Mouse (Mus musculus): ENCODE results near the gene C2cd2l. TPM values are rescaled to one million over a fixed set of nuclear protein-coding genes. Genes with fewer than 3 reads are reported as not detected.
A peak's percentile ranks its signal among the peaks of the same experiment; 100 is the strongest.
"Not testable (repeated sequence)": the region's sequence is repeated elsewhere in the genome, so short reads cannot be mapped to it uniquely, and the experiment has no call there.

Gene C2cd2l
- polyA plus RNA-seq, 1 experiment = 164 TPM

- no peaks in the 10 kb centered on the region for H3K36me3 ChIP-seq (ENCODE audit: control insufficient read depth, insufficient read depth, low read length)
- no peaks in the 10 kb centered on the region for H3K27me3 ChIP-seq (replicated peaks; ENCODE audit: control insufficient read depth, insufficient read depth, low read length)
- H3K4me1 ChIP-seq (ENCODE audit: control insufficient read depth, insufficient read depth, low read length) = peaks cover 7% of the 10 kb centered on the region; the same call in 1 of the 2 replicates
- H3K4me3 ChIP-seq (ENCODE audit: insufficient read depth, low read depth, low read length) = peak overlapping the region; percentile 72
- under 1% methylated on average over 22 of the region's 22 CpGs for WGBS
- DNase-seq = peak; percentile 62
- H3K27ac ChIP-seq (ENCODE audit: insufficient read depth, low read depth, low read length) = peak overlapping the region; percentile 28
- TF ChIP-seq CTCF (conservative IDR thresholded peaks at IDR 0.05; ENCODE audit: insufficient read depth, insufficient read length, low read depth, low read length) = no peak
- TF ChIP-seq POLR2A (IDR thresholded peaks at IDR 0.05; ENCODE audit: low read depth, low read length) = no peak
Measured at GRCm38 (mm10) chr9:44327064-44327711, 7.1 kb upstream of the C2cd2l start.

- under 1% methylated on average over 38 of the region's 38 CpGs for WGBS
- peak; percentile 95 for DNase-seq
- Histone ChIP-seq H3K36me3 (ENCODE audit: control insufficient read depth, insufficient read depth, low read length) (no peaks in the 10 kb centered on the region), H3K4me1 (ENCODE audit: control insufficient read depth, insufficient read depth, low read length) (peaks cover 7% of the 10 kb centered on the region; the same call in 1 of the 2 replicates), H3K27me3 (replicated peaks; ENCODE audit: control insufficient read depth, insufficient read depth, low read length) (no peaks in the 10 kb centered on the region), H3K27ac (ENCODE audit: insufficient read depth, low read depth, low read length) (peak overlapping the region; percentile 28), H3K4me3 (ENCODE audit: insufficient read depth, low read depth, low read length) (peak overlapping the region; percentile 72)
- TF ChIP-seq POLR2A (IDR thresholded peaks at IDR 0.05; ENCODE audit: low read depth, low read length) = no peak
- TF ChIP-seq CTCF (conservative IDR thresholded peaks at IDR 0.05; ENCODE audit: insufficient read depth, insufficient read length, low read depth, low read length) = no peak
Measured at GRCm38 (mm10) chr9:44326371-44327063, 6.4 kb upstream of the C2cd2l start.

GRCm38 (mm10) chr9:44325768-44326370 is 5.8 kb upstream of the C2cd2l start, which contains the start of gene Dpagt1:
Gene Dpagt1, plus strand, starts transcription at chr9:44326019.
- H3K27ac ChIP-seq (ENCODE audit: insufficient read depth, low read depth, low read length) = peak within 1 kb of the TSS; percentile 28
- H3K27me3 ChIP-seq (replicated peaks; ENCODE audit: control insufficient read depth, insufficient read depth, low read length) = no peaks in the 10 kb centered on the region
- H3K4me1 ChIP-seq (ENCODE audit: control insufficient read depth, insufficient read depth, low read length) = peaks cover 9% of the 10 kb centered on the region; the same call in 1 of the 2 replicates
- DNase-seq = no peak
- H3K36me3 ChIP-seq (ENCODE audit: control insufficient read depth, insufficient read depth, low read length) = no peaks in the 10 kb centered on the region
- WGBS = 2% methylated on average over 12 of the region's 12 CpGs
- TF ChIP-seq CTCF (conservative IDR thresholded peaks at IDR 0.05; ENCODE audit: insufficient read depth, insufficient read length, low read depth, low read length) (no peak), POLR2A (IDR thresholded peaks at IDR 0.05; ENCODE audit: low read depth, low read length) (no peak)
- H3K4me3 ChIP-seq (ENCODE audit: insufficient read depth, low read depth, low read length) = peak within 1 kb of the TSS; percentile 72

- H3K36me3 ChIP-seq (ENCODE audit: control insufficient read depth, insufficient read depth, low read length); H3K27me3 ChIP-seq (replicated peaks; ENCODE audit: control insufficient read depth, insufficient read depth, low read length); H3K4me3 ChIP-seq (ENCODE audit: insufficient read depth, low read depth, low read length); DNase-seq: not testable (repeated sequence)
- 60% methylated on average over 7 of the region's 8 CpGs for WGBS
- Histone ChIP-seq H3K27ac (ENCODE audit: insufficient read depth, low read depth, low read length) (peak overlapping the region; percentile 28; the same call in 1 of the 2 replicates), H3K4me1 (ENCODE audit: control insufficient read depth, insufficient read depth, low read length) (peaks cover 13% of the 10 kb centered on the region; the same call in 1 of the 2 replicates)
Measured at GRCm38 (mm10) chr9:44325032-44325767, 5.1 kb upstream of the C2cd2l start.

- Histone ChIP-seq H3K27me3 (replicated peaks; ENCODE audit: control insufficient read depth, insufficient read depth, low read length) (no peaks in the 10 kb centered on the region), H3K4me3 (ENCODE audit: insufficient read depth, low read depth, low read length) (no peak overlapping the region), H3K4me1 (ENCODE audit: control insufficient read depth, insufficient read depth, low read length) (peaks cover 13% of the 10 kb centered on the region; the same call in 1 of the 2 replicates), H3K36me3 (ENCODE audit: control insufficient read depth, insufficient read depth, low read length) (no peaks in the 10 kb centered on the region), H3K27ac (ENCODE audit: insufficient read depth, low read depth, low read length) (no peak overlapping the region)
- WGBS = 59% methylated on average over 6 of the region's 6 CpGs
- peak; percentile 40 for DNase-seq
- TF ChIP-seq CTCF (conservative IDR thresholded peaks at IDR 0.05; ENCODE audit: insufficient read depth, insufficient read length, low read depth, low read length) (no peak), POLR2A (IDR thresholded peaks at IDR 0.05; ENCODE audit: low read depth, low read length) (no peak)
Measured at GRCm38 (mm10) chr9:44324147-44324546, 4.1 kb upstream of the C2cd2l start.

GRCm38 (mm10) chr9:44323656-44324055 is 3.6 kb upstream of the C2cd2l start:
- not testable (repeated sequence) for DNase-seq; H3K4me3 ChIP-seq (ENCODE audit: insufficient read depth, low read depth, low read length); H3K27me3 ChIP-seq (replicated peaks; ENCODE audit: control insufficient read depth, insufficient read depth, low read length); H3K36me3 ChIP-seq (ENCODE audit: control insufficient read depth, insufficient read depth, low read length); H3K27ac ChIP-seq (ENCODE audit: insufficient read depth, low read depth, low read length)
- 55% methylated on average over 4 of the region's 4 CpGs for WGBS
- H3K4me1 ChIP-seq (ENCODE audit: control insufficient read depth, insufficient read depth, low read length) = peaks cover 13% of the 10 kb centered on the region; the same call in 1 of the 2 replicates

GRCm38 (mm10) chr9:44320799-44321133 is 681 bp upstream of the C2cd2l start:
- Histone ChIP-seq H3K4me3 (ENCODE audit: insufficient read depth, low read depth, low read length) (peak overlapping the region; percentile 33), H3K4me1 (ENCODE audit: control insufficient read depth, insufficient read depth, low read length) (peaks cover 11% of the 10 kb centered on the region), H3K36me3 (ENCODE audit: control insufficient read depth, insufficient read depth, low read length) (peaks cover 4% of the 10 kb centered on the region), H3K27me3 (replicated peaks; ENCODE audit: control insufficient read depth, insufficient read depth, low read length) (no peaks in the 10 kb centered on the region), H3K27ac (ENCODE audit: insufficient read depth, low read depth, low read length) (peak overlapping the region; percentile 54; the same call in 1 of the 2 replicates)
- WGBS = 21% methylated on average over 6 of the region's 6 CpGs
- DNase-seq = no peak
- TF ChIP-seq POLR2A (IDR thresholded peaks at IDR 0.05; ENCODE audit: low read depth, low read length) = no peak
- TF ChIP-seq CTCF (conservative IDR thresholded peaks at IDR 0.05; ENCODE audit: insufficient read depth, insufficient read length, low read depth, low read length) = no peak

All from kidney, adult 2 months (tissue).